Mouse (Mus musculus) bone marrow, adult 2 months (tissue): ENCODE measurements at regions not wholly inside any gene's neighbourhood (a gene's known extent, or its start where the extent isn't known, plus 50 kb on each side); places are given as distances from the start of the nearest gene placed in this dataset.
"Not testable (repeated sequence)": the region's sequence is repeated elsewhere in the genome, so short reads cannot be mapped to it uniquely, and the experiment has no call there.

Source experiments
- H3K27ac ChIP-seq: fragments of 200-500 bp; 2 replicates; pipeline ENCODE4 v1.5.1; 2012; ENCODE audit warnings: low read depth, mild to moderate bottlenecking, control low read depth, inconsistent platforms, low read length; ENCODE audit not compliant: control insufficient read depth, poor library complexity, insufficient read depth
- H3K4me1 ChIP-seq: fragments of 200-500 bp; 2 replicates; pipeline ENCODE4 v1.6.1; 2011; ENCODE audit warnings: low read length; ENCODE audit not compliant: control insufficient read depth, insufficient read depth
- H3K4me3 ChIP-seq: fragments of 200-500 bp; replicated peaks from 2 replicates; pipeline ENCODE3; 2011; ENCODE audit warnings: mild to moderate bottlenecking, low read depth, low read length, control low read depth; ENCODE audit not compliant: control insufficient read depth
- CTCF ChIP-seq: fragments of 200-500 bp; IDR thresholded peaks from 2 replicates; pipeline ENCODE4 v1.5.1; 2011; ENCODE audit warnings: low read length, control low read depth; ENCODE audit not compliant: control insufficient read depth, insufficient read depth
- POLR2A ChIP-seq: fragments of 200-500 bp; IDR thresholded peaks from 2 replicates; pipeline ENCODE4 v1.6.1; 2011; ENCODE audit warnings: low read depth, mild to moderate bottlenecking, control low read depth, low read length, borderline replicate concordance; ENCODE audit not compliant: control insufficient read depth
- WGBS: fragments of 180-500 bp; shearing (Covaris S2); methylation state at CpG from one replicate; pipeline ENCODE4 v1.1.7; 2018; 5-methylcytosine and 5-hydroxymethylcytosine counted together

GRCm38 (mm10) chr8:26762942-26763778, 214.0 kb upstream of the Zfp703 start:
- Histone ChIP-seq H3K4me1 (no peaks in the 10 kb centered on the region), H3K4me3 (no peak overlapping the region), H3K27ac (no peak overlapping the region)
- WGBS: 83% methylated on average over 16 of the region's 16 CpGs
- no peak for TF ChIP-seq POLR2A
- TF ChIP-seq CTCF: no peak

GRCm38 (mm10) chr8:26768474-26769229, 208.5 kb upstream of the Zfp703 start:
- Histone ChIP-seq H3K27ac (no peak overlapping the region), H3K4me3 (no peak overlapping the region), H3K4me1 (peaks cover 1% of the 10 kb centered on the region; the same call in 1 of the 2 replicates)
- TF ChIP-seq CTCF: no peak
- TF ChIP-seq POLR2A: no peak
- 77% methylated on average over 10 of the region's 10 CpGs for WGBS

GRCm38 (mm10) chr8:26770424-26770886, 206.7 kb upstream of the Zfp703 start:
- Histone ChIP-seq H3K4me3 (no peak overlapping the region), H3K4me1 (peaks cover 1% of the 10 kb centered on the region; the same call in 1 of the 2 replicates), H3K27ac (no peak overlapping the region)
- WGBS: 9% methylated on average over 16 of the region's 16 CpGs
- TF ChIP-seq CTCF (no peak), POLR2A (no peak)

GRCm38 (mm10) chr8:26778917-26779537, 198.1 kb upstream of the Zfp703 start:
- no peak overlapping the region for H3K4me3 ChIP-seq
- H3K27ac ChIP-seq: no peak overlapping the region
- 69% methylated on average over 10 of the region's 10 CpGs for WGBS
- no peaks in the 10 kb centered on the region for H3K4me1 ChIP-seq
- TF ChIP-seq POLR2A (no peak), CTCF (no peak)

GRCm38 (mm10) chr8:26780515-26780914, 196.6 kb upstream of the Zfp703 start:
- no peak overlapping the region for H3K4me3 ChIP-seq
- no peak overlapping the region for H3K27ac ChIP-seq
- TF ChIP-seq POLR2A (no peak), CTCF (no peak)
- 57% methylated on average over 19 of the region's 19 CpGs for WGBS
- H3K4me1 ChIP-seq: no peaks in the 10 kb centered on the region

- H3K4me3 ChIP-seq, H3K4me1 ChIP-seq, H3K27ac ChIP-seq: not testable (repeated sequence)
- WGBS: 88% methylated on average over 8 of the region's 8 CpGs
Measured at GRCm38 (mm10) chr8:26782936-26783335, 194.2 kb upstream of the Zfp703 start.

- TF ChIP-seq CTCF (no peak), POLR2A (no peak)
- no peaks in the 10 kb centered on the region; the same call in 1 of the 2 replicates for H3K4me1 ChIP-seq
- 59% methylated on average over 6 of the region's 6 CpGs for WGBS
- H3K4me3 ChIP-seq: no peak overlapping the region
- H3K27ac ChIP-seq: no peak overlapping the region
Measured at GRCm38 (mm10) chr8:26784381-26784780, 192.7 kb upstream of the Zfp703 start.

- Histone ChIP-seq H3K27ac (no peak overlapping the region), H3K4me1 (no peaks in the 10 kb centered on the region; the same call in 1 of the 2 replicates), H3K4me3 (no peak overlapping the region)
- no peak for TF ChIP-seq CTCF
- 73% methylated on average over 2 of the region's 2 CpGs for WGBS
Measured at GRCm38 (mm10) chr8:26791795-26792194, 185.3 kb upstream of the Zfp703 start.

- Histone ChIP-seq H3K27ac (no peak overlapping the region), H3K4me1 (no peaks in the 10 kb centered on the region), H3K4me3 (no peak overlapping the region)
- no peak for TF ChIP-seq CTCF
- TF ChIP-seq POLR2A: no peak
- 68% methylated on average over 9 of the region's 9 CpGs for WGBS
Measured at GRCm38 (mm10) chr8:26793606-26794292, 183.4 kb upstream of the Zfp703 start.
